Mouse (Mus musculus) kidney, embryonic 15.5 days (tissue): ENCODE measurements around the gene Prokr2. TPM values are rescaled to one million over a fixed set of nuclear protein-coding genes. Genes with fewer than 3 reads are reported as not detected.
"Not testable (repeated sequence)": the region's sequence is repeated elsewhere in the genome, so short reads cannot be mapped to it uniquely, and the experiment has no call there.

Experiments
- ATAC-seq: fragments of 200-750 bp; cut with Nextera tagmentation; replicated peaks from 2 replicates; pipeline ENCODE4 v1.8.0; 2017; ENCODE audit warnings: moderate TSS enrichment; ENCODE audit not compliant: low FRiP score
- H3K27ac ChIP-seq: fragments of 300-500 bp; sonication (generic); 2 replicates; pipeline ENCODE4 v1.5.1; 2015; ENCODE audit warnings: mild to moderate bottlenecking, inconsistent platforms
- H3K27me3 ChIP-seq: fragments of 300-500 bp; sonication (generic); 2 replicates; pipeline ENCODE4 v1.6.1; 2015; ENCODE audit warnings: inconsistent platforms
- H3K36me3 ChIP-seq: fragments of 300-500 bp; sonication (generic); 2 replicates; pipeline ENCODE4 v1.6.1; 2015; ENCODE audit warnings: inconsistent platforms
- H3K4me1 ChIP-seq: fragments of 300-500 bp; sonication (generic); 2 replicates; pipeline ENCODE4 v1.6.1; 2015; ENCODE audit warnings: inconsistent platforms
- H3K4me2 ChIP-seq: fragments of 300-500 bp; sonication (generic); 2 replicates; pipeline ENCODE4 v1.6.1; 2015; ENCODE audit warnings: moderate library complexity, mild to moderate bottlenecking, inconsistent platforms
- H3K4me3 ChIP-seq: fragments of 300-500 bp; sonication (generic); replicated peaks from 2 replicates; pipeline ENCODE4 v1.5.1; 2015; ENCODE audit warnings: mild to moderate bottlenecking, inconsistent platforms
- H3K9ac ChIP-seq: fragments of 300-500 bp; sonication (generic); 2 replicates; pipeline ENCODE4 v1.6.1; 2015; ENCODE audit warnings: mild to moderate bottlenecking, inconsistent platforms
- H3K9me3 ChIP-seq: fragments of 300-500 bp; sonication (generic); replicated peaks from 2 replicates; pipeline ENCODE4 v1.6.1; 2016; ENCODE audit warnings: inconsistent platforms
- WGBS: fragments of 180-500 bp; shearing (Covaris S2); methylation state at CpG from one replicate; pipeline ENCODE4 v1.1.7; 2015; ENCODE audit warnings: mixed read lengths; 5-methylcytosine and 5-hydroxymethylcytosine counted together
- polyA plus RNA-seq: library from polyadenylated mRNA; unstranded; fragments of >200 nt; fragmentation: Nextera tagmentation; extraction: Ambion mirVana; gene quantifications from 2 replicates; pipeline ENCODE4 v1.2.1, GENCODE M21; 2015

Gene Prokr2
- polyA plus RNA-seq, 1 experiment from 2014 or later, result 0.17 TPM

DNA sequence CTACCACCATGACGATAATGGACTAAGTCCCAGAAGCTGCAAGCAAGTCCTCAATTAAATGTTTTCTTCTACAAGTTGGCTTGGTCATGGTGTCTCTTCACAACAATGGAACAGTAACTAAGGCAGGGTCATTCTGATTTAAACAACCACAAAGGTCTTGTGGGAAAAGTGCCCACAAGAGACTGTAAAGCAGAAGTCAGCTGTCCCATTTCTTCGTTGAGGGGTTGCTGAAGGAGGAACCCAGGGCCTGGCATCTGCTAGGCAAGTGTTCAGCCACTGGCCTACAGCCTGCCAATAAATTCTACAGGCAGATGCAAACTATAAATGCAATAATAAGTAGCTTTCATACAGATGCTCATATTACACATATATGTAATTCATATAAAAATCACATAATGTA is 48.0 kb downstream of the Prokr2 start:
- no peaks in the 10 kb centered on the region for H3K4me1 ChIP-seq
- H3K9ac ChIP-seq, result no peak overlapping the region
- H3K36me3 ChIP-seq, result no peaks in the 10 kb centered on the region
- no peak for ATAC-seq
- WGBS, result 83% methylated on average over 2 of the region's 2 CpGs
- H3K4me2 ChIP-seq, result no peak overlapping the region
- no peaks in the 10 kb centered on the region for H3K27me3 ChIP-seq
- no peaks in the 10 kb centered on the region for H3K9me3 ChIP-seq
- no peak overlapping the region for H3K4me3 ChIP-seq
- H3K27ac ChIP-seq, result no peak overlapping the region

DNA sequence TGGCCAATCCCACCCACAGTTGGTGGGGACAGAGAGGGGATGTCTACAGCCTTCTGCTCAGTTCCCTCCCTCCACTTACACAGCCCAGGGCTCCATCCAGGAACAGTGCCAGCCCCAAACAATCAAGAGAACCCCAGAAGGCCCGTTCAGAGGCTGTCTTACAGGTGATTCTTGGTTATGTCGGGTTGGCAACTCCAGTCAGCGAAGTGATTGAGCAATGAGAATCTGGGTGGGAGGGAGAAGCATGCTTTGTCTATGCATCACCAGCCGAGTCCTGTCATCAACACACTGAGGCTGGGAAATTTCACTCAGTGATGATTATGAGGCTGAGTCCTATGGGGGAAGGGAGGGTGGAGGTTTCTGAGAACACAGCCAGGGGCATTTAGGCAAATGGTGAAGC is 61.7 kb downstream of the Prokr2 start:
- 59% methylated on average over 4 of the region's 4 CpGs for WGBS
- H3K4me2 ChIP-seq, result no peak overlapping the region
- H3K9ac ChIP-seq, result no peak overlapping the region
- no peaks in the 10 kb centered on the region for H3K36me3 ChIP-seq
- ATAC-seq, result no peak
- no peaks in the 10 kb centered on the region for H3K27me3 ChIP-seq
- no peaks in the 10 kb centered on the region for H3K4me1 ChIP-seq
- H3K27ac ChIP-seq, result no peak overlapping the region
- H3K9me3 ChIP-seq, result no peaks in the 10 kb centered on the region
- H3K4me3 ChIP-seq, result no peak overlapping the region

DNA sequence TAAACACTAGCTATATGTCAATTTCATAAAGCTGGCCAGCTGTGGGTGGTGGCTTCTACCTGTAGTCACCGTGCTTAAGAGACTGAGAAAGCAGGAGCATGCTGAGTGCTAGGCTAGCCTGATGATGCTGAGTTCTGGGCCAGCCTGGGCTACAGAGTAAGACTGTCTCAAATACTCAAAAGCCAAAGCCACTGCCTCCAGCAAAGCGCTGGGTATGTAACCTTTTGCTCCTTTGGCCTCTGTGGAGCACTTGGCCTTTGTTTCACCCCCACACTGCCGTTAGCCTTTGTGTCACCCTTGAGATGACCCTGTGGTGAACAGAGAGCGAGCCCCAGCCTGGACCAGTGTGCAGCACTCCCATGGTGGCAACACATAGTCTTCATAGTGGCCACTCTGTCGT is 64.7 kb downstream of the Prokr2 start:
- H3K27me3 ChIP-seq, result no peaks in the 10 kb centered on the region
- H3K36me3 ChIP-seq, result no peaks in the 10 kb centered on the region
- no peak overlapping the region for H3K4me2 ChIP-seq
- no peaks in the 10 kb centered on the region for H3K4me1 ChIP-seq
- no peak for ATAC-seq
- 63% methylated on average over 5 of the region's 5 CpGs for WGBS
- H3K9ac ChIP-seq, result no peak overlapping the region
- H3K4me3 ChIP-seq, result no peak overlapping the region
- H3K27ac ChIP-seq, result no peak overlapping the region
- H3K9me3 ChIP-seq, result no peaks in the 10 kb centered on the region

DNA sequence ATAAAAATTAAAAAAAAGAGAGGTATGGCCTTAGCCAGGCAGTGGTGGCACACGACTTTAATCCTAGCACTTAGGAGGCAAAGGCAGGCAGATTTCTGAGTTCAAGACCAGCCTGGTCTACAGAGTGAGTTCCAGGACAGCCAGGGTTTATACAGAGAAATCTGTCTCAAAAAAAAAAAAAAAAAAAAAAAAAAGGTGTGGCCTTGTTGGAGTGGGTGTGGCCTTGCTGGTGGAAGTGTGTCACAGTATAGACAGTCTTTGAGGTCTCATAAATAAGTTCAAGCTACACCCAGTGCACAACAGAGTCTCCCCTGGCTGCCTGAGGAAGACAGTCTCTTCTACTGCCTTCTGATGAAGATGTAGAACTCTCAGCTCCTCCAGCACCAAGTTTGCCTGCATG is 68.1 kb downstream of the Prokr2 start:
- no peak for ATAC-seq
- no peaks in the 10 kb centered on the region for H3K4me1 ChIP-seq
- H3K9me3 ChIP-seq, result no peaks in the 10 kb centered on the region
- no peak overlapping the region for H3K27ac ChIP-seq
- H3K36me3 ChIP-seq, result no peaks in the 10 kb centered on the region
- no peak overlapping the region for H3K4me3 ChIP-seq
- no peaks in the 10 kb centered on the region for H3K27me3 ChIP-seq
- WGBS, result 78% methylated on average over 1 of the region's 1 CpGs
- H3K9ac ChIP-seq, result no peak overlapping the region
- H3K4me2 ChIP-seq, result no peak overlapping the region

DNA sequence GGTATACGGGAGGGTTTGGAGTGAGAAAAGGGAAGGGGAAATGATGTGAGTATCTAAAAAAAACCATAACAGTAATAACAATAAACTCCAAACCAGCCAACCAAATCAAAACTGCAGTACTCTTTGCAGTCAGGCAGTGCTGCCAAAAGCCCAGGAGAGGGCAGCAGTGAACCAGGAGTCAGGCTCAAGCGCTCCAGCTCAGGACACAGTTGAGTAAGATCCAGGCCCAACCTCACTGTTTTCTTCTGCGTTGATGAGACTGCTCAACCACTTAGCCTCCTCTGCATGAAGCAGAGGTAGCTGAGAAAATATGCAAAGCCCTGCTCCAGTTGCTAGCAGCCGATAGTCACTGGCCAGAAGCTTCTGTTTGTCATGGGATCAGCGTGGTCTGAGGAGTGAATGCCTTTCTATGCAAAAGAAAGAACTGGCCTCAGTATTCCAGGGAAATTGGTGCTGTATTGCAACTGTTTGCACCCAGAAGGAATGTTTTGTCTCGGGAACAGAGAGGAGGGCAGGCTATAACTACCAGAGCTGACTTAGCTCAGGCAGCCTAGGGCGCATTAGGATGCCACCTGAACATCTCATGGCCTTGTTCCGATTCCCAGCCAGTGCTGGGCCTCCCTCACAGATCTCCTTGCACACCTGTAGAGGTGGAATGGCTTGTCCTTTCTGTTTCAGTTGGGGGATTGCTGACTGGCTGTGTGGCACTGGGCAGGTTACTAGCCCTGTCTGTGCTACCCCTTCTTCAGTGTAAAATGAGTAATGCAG is 69.0 kb downstream of the Prokr2 start:
- Histone ChIP-seq H3K4me3 (no peak overlapping the region), H3K4me1 (no peaks in the 10 kb centered on the region), H3K36me3 (peaks cover 4% of the 10 kb centered on the region; the same call in 1 of the 2 replicates), H3K9me3 (no peaks in the 10 kb centered on the region), H3K27me3 (no peaks in the 10 kb centered on the region), H3K4me2 (no peak overlapping the region), H3K9ac (no peak overlapping the region), H3K27ac (no peak overlapping the region)
- WGBS, result 38% methylated on average over 8 of the region's 8 CpGs
- peak; percentile 79 for ATAC-seq

DNA sequence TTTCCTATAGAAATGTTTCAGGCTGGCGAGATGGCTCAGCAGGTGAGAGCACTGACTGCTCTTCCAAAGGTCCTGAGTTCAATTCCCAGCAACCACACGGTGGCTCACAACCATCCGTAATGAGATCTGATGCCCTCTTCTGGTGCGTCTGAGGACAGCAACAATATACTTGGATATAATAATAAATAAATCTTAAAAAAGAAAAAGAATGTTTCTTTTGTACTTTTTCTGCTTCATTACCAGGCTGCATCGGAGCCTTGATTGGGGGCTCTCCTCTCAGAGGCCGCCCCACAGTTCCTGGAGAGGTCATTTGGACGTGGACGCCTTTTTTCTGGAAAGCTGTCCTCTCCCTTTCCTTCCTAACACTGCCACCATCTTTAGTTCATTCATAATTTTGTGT is 71.2 kb downstream of the Prokr2 start:
- not testable (repeated sequence) for H3K4me1 ChIP-seq, H3K27ac ChIP-seq, H3K27me3 ChIP-seq, H3K4me2 ChIP-seq, H3K9me3 ChIP-seq, H3K36me3 ChIP-seq, H3K4me3 ChIP-seq, H3K9ac ChIP-seq, ATAC-seq
- WGBS, result 86% methylated on average over 8 of the region's 8 CpGs

DNA sequence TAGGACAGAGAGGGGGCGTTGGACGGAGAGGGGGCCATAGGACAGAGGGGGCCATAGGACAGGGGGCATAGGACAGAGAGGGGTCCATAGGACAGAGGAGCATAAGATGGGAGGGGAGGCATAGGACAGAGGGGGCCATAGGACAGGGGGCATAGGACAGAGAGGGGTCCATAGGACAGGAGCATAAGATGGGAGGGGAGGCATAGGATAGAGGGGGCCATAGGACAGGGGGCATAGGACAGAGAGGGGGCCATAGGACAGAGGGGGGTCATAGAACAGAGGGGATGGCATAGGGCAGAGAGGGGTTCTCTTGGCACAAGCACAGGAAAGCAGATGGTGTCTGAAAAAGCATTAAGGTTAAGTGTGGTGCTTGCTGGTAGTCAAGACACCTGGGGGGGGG is 71.7 kb downstream of the Prokr2 start:
- H3K27me3 ChIP-seq, result no peaks in the 10 kb centered on the region
- H3K4me1 ChIP-seq, result no peaks in the 10 kb centered on the region
- H3K36me3 ChIP-seq, result peaks cover 13% of the 10 kb centered on the region; the same call in 1 of the 2 replicates
- no peak overlapping the region for H3K27ac ChIP-seq
- H3K9ac ChIP-seq, result no peak overlapping the region
- H3K9me3 ChIP-seq, result no peaks in the 10 kb centered on the region
- no peak overlapping the region for H3K4me2 ChIP-seq
- 0 out of 2 replicates have a peak, but pooled peaks have one; percentile 5 for ATAC-seq
- 100% methylated on average over 2 of the region's 2 CpGs for WGBS
- H3K4me3 ChIP-seq, result no peak overlapping the region

DNA sequence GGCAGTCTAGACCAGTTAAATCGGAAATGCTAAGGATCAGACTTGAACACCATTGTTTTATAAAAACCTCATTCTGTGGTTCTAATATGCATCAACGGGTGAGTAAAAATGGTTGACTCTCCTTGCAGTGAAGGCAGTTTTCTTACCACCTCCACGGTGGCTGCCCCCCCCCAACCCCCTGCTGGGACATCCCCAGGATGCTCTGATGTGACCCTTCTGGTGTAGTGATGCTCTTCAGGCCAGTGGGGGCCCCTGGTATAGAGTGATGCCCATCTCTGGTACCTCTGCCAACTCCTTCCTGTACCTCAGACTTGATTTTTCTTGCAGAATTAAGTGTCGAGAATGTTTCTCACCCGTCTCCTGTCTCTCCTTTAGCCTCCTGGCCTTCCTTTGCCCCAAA is 72.6 kb downstream of the Prokr2 start:
- no peak for ATAC-seq
- H3K36me3 ChIP-seq, result peaks cover 18% of the 10 kb centered on the region; the same call in 1 of the 2 replicates
- whole genome bisulfite sequencing, result 93% methylated on average over 5 of the region's 5 CpGs
- H3K9ac ChIP-seq, result no peak overlapping the region
- no peak overlapping the region for H3K4me2 ChIP-seq
- no peaks in the 10 kb centered on the region for H3K27me3 ChIP-seq
- no peaks in the 10 kb centered on the region for H3K9me3 ChIP-seq
- no peaks in the 10 kb centered on the region for H3K4me1 ChIP-seq
- H3K4me3 ChIP-seq, result no peak overlapping the region
- H3K27ac ChIP-seq, result no peak overlapping the region

DNA sequence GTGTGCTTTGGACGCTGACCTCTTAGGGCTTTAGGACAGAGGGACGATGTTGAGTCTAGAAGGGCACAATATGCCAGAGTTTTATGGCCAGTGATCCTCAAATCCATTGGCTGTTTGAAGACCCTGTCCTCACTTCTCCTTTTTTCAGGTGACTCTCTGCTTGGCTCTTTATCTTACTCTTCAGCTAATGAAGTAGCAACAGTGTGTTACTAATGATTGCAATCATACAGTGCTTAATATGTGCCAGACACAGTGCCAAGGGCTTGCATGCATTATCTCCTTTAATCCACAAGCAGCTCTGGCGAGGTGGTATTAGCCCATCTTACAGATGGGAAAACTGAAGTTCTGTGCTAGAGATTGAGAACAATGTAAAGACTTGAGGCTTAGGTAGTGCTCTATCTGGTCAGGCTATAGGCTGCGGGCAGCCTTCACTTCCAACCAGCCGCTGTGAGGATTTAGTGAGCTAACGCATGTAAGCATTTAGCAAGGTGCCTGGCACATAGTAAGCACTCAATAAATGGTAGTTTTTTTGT is 75.8 kb downstream of the Prokr2 start:
- WGBS, result 90% methylated on average over 6 of the region's 6 CpGs
- no peak for ATAC-seq

DNA sequence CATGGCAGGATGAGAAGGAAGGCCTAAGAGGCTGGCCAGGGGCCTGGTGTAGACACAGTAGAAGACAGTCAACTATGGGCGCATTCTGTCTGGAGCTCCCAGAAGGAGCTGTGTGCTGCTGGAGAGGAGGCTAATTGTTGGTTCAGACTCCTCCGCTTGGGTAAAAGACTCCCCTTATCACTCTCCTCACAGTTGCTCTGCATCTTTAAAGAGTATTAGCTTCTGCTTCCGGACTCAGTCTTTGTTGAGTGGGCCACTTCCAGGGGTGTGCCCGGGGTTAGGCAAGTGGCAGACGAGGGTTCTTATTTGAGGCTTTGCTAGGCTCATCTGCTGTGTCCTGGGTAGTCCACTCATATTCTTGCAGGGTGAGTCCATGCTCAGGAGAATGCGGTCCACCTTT is 76.4 kb downstream of the Prokr2 start:
- ATAC-seq, result no peak
- Histone ChIP-seq H3K27me3 (no peaks in the 10 kb centered on the region), H3K4me2 (no peak overlapping the region), H3K9ac (no peak overlapping the region), H3K9me3 (no peaks in the 10 kb centered on the region), H3K4me3 (no peak overlapping the region), H3K36me3 (peaks cover 53% of the 10 kb centered on the region), H3K4me1 (no peaks in the 10 kb centered on the region), H3K27ac (no peak overlapping the region)
- 93% methylated on average over 6 of the region's 6 CpGs for whole genome bisulfite sequencing

More for the DNA sequence above, 75.8 kb downstream of the Prokr2 start:
- Histone ChIP-seq H3K27ac (no peak overlapping the region), H3K4me3 (no peak overlapping the region), H3K27me3 (no peaks in the 10 kb centered on the region), H3K36me3 (peaks cover 47% of the 10 kb centered on the region), H3K4me2 (no peak overlapping the region), H3K9ac (no peak overlapping the region), H3K9me3 (no peaks in the 10 kb centered on the region), H3K4me1 (no peaks in the 10 kb centered on the region)

DNA sequence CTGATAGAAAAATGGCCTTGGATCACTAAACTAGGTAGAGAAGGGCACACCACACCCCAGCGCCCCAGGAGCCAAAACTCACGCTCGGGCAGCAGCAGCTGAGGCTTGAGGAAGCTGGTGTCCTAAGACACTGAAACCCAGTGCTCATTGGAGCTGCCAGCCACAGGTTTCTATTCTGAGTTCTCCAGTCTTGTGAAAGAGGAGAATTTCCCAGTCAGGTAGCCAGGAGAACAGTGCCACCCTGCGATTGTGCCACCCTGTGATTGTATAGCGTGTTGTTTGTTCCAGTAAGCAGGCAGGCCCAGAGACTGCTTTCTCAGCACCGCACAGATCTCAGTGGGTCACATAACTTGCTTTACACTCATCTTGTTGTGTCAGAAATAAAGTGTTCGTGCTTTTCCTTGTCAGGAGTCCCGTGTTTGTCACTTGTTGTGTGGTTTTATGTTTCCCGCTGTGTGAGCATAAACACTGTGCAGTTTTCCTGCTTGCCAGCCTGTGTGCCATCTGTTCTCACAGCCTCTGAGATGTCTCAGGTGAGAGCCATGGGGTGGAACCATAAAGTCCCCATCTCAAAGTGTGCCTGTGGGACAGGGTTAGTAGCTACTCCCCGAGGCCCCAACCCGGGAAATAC is 77.9 kb downstream of the Prokr2 start:
- 93% methylated on average over 11 of the region's 11 CpGs for WGBS
- no peak overlapping the region for H3K4me2 ChIP-seq
- H3K27me3 ChIP-seq, result no peaks in the 10 kb centered on the region
- no peak overlapping the region for H3K27ac ChIP-seq
- H3K4me1 ChIP-seq, result no peaks in the 10 kb centered on the region
- peaks cover 61% of the 10 kb centered on the region for H3K36me3 ChIP-seq
- no peak overlapping the region for H3K9ac ChIP-seq
- H3K9me3 ChIP-seq, result no peaks in the 10 kb centered on the region
- ATAC-seq, result no peak
- H3K4me3 ChIP-seq, result no peak overlapping the region

DNA sequence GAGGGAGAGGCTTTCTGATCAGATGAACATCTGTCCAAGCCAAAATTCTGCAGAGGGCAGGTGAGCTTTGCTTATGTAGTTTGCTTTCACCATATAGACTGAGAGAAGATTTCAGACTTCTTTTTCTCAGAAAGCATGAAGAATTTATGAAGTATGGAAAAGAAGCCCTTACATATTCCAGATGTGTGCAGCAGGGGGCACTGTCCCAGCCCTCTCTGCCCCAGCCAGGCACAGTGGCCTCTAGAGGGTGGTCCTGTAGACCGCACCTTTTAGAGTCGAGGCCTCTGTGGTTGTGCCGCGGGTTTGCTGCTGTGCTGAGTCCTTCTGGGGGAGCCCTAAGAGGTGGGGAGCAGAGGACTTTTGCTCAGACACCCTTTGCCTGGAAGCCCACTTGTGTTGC is 79.3 kb downstream of the Prokr2 start:
- H3K27ac ChIP-seq, result no peak overlapping the region
- WGBS, result 70% methylated on average over 4 of the region's 4 CpGs
- no peaks in the 10 kb centered on the region for H3K4me1 ChIP-seq
- no peak overlapping the region for H3K4me2 ChIP-seq
- no peaks in the 10 kb centered on the region for H3K9me3 ChIP-seq
- no peaks in the 10 kb centered on the region for H3K27me3 ChIP-seq
- H3K9ac ChIP-seq, result no peak overlapping the region
- peaks cover 71% of the 10 kb centered on the region for H3K36me3 ChIP-seq
- H3K4me3 ChIP-seq, result no peak overlapping the region
- ATAC-seq, result no peak
